Mouse (Mus musculus) B cell, adult 2 months (primary cell): Measurements from ENCODE around the gene Gucd1.
"Not testable (repeated sequence)": the region's sequence is repeated elsewhere in the genome, so short reads cannot be mapped to it uniquely, and the experiment has no call there.

Experiments
- DNase-seq, 2 experiments: peaks; one replicate each; pipeline ENCODE4 v3.0.0; 2022

Gucd1 gene

DNA sequence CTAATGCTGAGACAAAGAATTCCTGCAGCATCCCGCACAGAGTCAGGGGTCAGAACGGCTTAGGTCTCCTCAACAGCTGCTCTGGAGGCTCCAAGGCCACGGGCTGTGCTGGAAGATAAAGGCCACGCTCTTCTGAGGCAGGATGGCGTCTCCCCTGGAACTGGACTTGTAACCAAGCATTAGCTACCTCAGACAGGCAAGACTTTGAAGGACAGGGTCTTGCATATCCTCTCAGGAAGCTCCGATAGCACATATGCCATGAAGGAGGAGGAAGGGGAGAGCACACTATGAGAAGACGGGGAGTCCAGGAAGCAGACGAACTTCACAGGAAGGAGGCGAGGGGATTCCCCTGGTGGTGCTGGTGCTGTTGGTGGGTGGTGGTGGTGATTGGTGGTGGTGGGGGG, 163.9 kb downstream of the Gucd1 start:
- not testable (repeated sequence) for DNase-seq

DNA sequence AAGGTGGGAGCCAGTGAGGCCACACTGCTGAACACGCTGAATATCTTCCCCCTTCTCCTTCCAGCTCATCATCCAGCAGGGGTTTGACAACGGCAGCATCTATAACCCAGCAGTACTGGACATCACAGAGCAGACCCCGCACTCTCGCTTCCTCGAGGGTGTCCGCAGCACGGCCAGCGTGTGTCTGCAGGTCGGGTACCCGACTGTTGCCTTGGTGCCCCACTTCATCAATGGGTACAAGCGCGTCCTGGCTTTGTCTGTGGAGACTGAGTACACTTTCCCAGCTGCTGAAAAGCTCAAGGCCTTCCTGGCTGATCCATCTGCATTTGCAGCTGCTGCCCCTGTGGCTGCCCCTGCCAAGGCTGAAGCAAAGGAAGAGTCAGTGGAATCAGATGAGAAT, 165.2 kb downstream of the Gucd1 start:
- no peak for DNase-seq

DNA sequence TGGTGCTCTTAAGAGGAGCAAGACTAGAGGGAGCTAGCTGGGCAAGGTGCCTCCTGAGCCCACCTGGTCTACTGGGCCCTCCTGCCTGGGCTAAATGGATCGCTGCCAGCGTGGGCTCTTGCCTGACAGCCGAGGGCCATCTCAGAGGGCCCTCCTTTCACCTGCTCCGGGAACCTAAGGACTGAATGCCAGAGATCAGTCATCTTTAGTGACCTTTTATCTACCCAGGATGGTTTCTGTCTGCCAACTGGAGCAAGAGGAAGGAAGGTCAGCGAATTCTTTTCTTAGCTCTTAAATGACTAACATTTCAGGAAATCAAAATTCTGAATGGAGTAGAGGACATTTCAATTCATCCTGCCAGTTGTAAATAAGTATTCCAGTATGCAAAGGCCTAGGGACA, 167.2 kb downstream of the Gucd1 start:
- DNase-seq: no peak

DNA sequence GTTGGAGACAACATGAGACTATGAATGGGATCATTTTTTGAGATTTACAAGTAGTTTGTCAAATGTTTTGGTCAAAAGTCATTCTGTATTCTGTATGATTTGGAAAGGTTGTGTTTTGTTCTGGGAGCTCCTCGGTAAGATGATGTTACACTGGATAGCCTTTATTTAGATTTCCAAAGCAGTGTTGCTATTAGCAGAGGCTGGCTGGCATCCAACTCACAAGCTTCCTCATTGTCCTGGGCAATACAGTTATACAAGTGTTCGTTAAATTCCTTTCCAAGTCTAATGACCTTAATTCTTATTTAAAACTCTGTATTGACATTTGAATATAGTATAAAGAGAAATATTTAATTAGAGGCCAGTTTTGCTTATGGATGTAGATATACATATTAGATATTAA, 172.5 kb downstream of the Gucd1 start:
- no peak for DNase-seq

DNA sequence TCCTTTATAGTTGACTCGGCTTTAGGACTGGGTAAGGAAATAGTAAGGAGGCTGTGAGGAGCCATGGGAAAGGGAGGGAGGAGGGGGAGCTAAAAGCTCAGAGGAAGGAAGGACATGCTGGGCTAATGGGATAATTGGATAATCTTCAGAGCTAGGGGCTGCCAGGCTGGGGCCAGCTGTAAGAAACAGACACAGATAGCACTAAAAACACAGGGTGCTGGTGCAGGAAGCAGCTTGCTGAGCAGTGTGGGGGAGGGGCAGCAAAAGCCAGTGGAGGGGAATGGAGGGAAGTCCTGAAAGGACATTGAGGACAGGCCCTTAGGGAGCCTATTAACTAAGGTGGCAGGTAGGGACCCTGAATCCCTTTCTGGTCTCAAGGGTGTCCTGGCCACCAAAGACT, 173.2 kb downstream of the Gucd1 start:
- DNase-seq: not testable (repeated sequence)

DNA sequence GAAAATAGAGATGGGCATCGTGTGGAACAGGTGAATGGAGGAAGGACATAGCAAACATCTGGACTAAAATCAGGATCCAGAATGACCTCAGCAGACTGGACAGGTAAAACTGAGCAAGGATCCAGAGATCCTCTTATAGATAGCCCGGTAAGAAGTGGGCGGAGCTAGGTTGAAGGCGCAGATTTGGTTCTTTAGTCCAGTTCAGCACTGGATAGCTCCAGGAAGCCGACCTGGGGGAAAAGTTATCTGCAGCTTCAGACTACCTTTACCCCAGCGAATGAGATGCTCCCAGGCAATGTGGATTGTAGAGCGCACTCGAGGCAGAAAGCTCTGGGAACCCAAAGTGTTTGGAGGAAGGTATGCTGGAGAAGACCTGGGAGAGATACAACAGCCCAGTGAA, 175.8 kb downstream of the Gucd1 start:
- no peak for DNase-seq

DNA sequence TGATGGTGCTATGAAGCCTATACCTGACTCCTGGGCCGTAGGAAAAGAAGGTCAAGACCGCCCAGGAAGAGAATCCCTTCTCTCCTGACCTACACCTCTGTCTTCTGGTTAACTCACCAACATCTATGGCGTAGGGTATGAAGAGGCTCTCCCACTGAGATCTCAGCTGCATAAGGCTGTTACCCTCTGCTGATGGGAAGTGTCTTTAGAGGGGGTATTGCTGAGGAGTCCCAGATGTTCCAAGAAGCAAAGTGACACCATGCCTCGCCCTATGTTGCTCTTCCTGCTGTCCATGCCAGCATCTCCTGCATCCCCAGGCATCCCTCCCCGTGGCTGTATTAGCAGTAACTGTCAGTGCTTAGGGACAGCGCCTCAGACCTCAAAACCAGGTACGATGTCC, 178.4 kb downstream of the Gucd1 start:
- DNase-seq: no peak

DNA sequence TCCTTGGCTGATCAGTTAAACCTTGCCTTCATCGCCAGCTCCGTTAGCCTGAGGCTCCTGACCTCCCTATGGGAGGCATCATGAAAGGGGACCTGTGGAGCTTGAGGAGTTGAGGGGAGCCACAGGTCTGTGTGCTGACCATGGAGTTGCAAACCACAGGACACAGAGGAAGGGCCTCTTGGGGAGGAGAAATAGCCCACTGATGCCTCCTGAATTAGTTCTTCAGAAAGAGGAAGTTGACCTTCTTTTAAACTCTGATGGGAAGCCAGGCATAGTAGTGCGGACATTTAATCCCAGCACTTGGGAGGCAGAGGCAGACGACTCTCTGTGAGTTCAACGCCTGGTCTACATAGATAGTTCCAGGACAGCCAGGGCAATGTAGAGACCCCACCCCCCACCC, 178.9 kb downstream of the Gucd1 start:
- no peak for DNase-seq

DNA sequence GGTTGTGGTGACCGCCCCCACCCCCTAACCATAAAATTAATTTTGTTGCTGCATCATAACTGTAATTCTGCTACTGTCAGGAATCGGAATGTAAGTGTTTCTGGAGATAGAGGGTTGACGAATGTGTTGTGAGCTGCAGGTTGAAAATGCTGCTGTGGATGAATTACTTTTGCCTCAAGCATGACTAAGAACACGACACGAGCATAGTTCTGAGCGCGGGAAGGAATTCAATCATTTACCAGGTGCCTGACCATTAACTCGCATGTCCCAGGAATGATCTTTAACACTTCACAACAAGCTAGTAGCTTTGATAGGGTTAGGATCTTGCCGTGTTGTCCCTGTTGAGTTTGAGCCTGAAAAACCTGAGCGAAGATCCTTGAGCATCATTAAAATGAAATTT, 180.5 kb downstream of the Gucd1 start:
- no peak for DNase-seq

DNA sequence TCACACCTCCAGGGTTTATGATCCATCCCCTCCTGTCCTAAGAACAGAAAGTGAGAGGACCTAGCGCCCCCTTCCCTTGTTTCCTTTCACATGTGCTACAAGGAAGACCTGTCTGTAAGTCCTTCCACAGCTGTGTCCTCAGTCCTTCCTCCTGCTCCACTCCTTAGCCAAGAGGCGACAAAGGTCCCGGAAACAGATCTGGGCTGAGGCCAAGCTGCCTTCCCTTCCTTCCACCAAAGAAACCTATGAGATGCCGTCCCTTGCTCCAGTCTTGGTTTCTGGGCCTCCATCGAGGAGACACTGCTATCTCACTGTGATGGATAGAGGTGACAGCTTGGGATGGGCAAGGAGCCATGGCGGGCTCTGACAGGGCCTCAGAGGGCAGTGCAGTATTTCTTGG, 182.7 kb downstream of the Gucd1 start:
- DNase-seq: no peak

DNA sequence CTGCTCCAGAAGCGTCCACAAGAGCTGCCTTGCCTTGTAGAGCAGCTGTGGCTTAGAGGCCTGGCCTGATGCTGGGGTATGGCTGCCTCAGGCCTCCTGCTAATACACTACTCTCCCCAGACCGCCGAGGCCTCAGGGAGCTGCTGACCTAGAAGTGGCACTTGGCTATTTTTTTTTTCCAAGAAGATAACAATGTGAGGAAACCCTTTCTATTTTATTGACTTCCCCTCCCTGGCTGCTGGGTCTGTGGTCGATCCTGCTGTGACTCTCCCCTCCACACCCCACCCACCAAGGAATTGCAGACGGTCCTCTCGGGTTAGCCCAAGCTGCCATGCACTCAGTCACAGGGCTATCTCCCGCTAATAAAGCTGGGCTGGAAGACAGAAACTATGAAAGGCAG, 183.6 kb downstream of the Gucd1 start:
- no peak for DNase-seq

DNA sequence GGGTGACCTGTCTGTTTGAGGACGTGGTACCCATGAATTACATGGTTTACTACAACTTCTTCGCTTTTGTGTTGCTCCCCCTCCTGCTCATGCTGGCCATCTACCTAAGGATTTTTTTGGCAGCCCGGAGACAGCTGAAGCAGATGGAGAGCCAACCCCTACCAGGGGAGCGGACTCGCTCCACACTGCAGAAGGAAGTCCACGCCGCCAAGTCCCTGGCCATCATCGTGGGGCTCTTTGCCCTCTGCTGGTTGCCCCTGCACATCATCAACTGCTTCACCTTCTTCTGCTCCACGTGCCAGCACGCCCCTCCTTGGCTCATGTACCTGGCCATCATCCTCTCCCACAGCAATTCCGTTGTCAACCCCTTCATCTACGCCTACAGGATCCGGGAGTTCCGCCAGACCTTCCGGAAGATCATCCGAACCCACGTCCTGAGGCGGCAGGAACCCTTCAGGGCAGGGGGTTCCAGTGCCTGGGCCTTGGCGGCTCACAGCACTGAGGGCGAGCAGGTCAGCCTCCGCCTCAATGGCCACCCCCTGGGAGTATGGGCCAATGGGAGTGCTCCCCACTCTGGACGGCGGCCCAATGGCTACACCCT, 184.5 kb downstream of the Gucd1 start:
- no peak for DNase-seq

DNA sequence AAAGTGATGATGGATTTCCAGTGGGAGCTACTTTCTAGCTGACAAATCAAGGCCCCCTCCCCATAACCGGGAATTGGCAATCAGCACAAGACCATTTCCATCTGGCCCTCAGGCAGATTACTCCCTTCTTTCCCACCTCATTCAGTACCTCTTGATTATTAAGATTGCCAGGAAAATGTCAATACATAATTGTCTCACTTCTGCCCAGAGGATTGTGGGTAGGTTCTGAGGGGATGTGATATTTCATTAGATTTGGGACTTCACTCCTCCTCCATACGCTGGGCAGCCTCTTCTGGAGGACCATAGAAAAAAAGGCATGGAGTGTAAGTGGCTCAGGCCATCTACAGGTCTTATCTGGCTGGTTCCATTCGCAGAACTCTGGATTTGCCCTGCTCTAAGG, 185.5 kb downstream of the Gucd1 start:
- no peak for DNase-seq

DNA sequence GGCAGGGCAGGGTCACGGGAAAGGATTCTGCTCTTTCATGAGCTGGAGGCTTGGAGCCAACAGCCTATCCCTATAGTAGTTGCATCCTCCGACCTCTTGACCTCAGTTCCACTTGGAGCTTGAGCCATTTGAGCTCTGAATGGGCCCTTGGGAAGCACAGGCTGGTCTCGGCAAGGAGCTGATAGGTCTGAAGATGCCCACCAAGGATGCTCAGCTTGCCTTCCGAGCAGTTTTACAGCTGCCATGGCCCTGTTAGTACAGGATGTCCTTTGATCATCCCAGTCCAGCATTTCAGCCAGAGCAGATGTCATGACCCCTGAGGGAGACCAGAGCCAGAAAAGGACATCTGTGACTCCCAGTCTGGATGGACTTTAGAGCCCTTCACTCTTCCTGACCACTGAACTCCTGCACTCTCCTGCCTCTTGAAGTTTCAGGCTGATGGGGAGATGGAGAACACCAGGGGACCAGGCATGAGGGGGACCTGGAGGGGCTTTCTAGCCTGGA, 189.5 kb downstream of the Gucd1 start:
- DNase-seq: no peak

DNA sequence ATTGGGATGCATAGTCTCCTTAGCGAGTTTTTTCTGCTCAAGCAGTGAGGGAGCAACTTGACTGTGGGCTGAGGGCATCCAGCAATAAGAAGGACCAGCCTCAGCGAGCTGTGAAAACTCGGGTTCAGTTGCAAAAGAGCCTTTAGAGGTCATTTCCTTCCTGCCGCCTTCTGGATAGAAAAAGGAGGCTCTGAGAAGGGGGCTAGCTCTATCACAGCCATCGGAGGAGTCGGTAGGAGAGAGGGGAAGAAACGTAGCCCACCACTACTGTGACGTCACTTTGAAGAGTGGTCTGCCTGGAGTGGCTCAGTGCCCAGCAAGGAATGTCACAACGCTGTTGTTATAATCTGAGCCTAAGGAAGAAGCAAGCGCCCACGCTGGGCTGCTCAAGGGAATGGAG, 190.7 kb downstream of the Gucd1 start:
- DNase-seq: no peak

DNA sequence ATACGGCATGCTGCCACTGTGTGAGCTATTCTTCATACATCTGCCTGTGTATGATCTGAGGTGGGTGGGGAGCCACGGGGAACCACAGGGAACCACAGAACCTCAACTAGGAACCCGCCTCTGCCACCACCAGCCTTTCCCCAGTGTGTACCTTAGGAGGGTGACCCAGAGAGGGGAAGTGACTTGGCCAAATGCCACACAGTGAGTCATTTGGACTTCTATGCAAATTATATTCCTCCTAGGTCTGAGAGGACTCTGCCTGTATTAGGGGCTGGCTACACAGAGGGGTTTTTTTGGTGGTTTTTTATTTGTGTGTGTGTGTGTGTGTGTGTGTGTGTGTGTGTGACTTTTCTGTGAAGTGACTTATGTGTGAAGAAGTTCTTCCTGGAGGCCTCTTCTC, 191.2 kb downstream of the Gucd1 start:
- peak; percentile 84 to 90 for DNase-seq

DNA sequence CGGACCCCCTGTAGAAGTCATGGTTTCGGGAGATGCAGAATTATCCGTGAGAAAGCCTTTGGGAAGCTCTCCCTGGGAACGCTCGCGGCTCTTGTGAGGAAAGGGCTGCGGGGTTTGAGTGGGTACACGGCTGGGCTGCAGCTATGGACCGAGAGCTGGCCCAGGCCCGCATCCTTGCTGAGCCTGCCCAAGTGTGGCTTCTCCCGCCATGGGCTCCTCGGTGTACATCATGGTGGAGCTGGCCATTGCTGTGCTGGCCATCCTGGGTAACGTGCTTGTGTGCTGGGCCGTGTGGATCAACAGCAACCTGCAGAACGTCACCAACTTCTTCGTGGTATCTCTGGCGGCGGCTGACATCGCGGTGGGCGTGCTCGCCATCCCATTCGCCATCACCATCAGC, 192.0 kb downstream of the Gucd1 start:
- no peak for DNase-seq

DNA sequence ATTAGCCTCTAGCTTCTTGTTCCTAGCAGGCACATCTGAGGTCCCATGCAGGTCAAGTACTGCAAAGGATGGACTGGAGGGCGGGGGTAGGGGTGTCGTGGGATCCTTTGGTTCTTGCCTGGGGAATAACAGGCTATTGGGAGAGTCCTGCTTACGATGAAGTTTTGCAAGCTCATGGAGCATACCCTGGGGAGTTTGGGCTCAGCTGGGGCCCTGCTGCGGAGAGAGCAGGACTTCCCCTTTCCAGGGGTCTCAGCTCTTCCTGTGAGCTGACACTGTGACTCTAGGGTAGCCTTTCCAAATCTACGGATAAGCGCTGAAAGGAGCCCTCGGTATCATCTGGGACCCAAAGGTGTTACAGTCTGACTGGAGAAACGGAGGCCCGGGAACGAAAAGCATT, 193.4 kb downstream of the Gucd1 start:
- peak in 1 of 2 experiments; percentile 39 for DNase-seq

DNA sequence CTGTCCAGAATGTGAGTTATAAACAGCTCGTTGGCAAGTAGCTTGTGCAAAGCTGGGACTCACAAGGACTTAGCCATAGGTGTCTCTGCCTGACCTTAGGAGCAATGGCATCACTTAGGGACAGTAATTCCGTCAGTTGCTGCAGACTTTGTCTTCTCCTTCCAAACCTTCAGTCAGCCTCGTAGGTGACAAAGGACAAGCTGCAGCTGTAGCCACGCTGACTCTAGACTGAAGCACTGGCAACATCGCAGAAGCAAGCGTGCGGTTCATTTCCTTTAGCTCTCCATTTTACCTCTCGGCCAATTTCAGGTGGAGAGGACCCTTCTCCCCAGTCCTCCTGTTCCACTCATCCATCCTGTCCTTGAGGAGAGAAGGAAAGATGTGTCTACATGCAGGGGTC, 193.8 kb downstream of the Gucd1 start:
- no peak for DNase-seq

DNA sequence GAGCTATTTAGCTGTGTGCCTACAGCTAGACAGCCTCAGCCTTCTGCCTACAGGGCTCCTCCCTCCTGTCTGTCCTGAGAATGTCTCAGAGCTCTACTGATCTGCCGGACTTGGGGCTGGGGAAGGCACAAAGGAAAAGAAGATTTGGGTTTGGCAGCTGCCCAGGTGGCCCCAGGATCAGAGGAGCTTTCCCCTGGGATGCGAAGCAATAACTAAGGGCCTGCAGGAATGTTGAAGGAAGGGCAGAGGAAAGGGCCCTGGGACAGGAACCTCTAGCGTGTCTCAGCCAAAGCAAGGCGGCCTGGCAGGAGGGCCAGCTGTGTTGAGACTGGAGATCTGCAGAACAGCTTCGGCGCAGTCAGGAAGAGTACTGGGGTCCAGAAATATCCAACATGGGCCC, 194.8 kb downstream of the Gucd1 start:
- no peak for DNase-seq

DNA sequence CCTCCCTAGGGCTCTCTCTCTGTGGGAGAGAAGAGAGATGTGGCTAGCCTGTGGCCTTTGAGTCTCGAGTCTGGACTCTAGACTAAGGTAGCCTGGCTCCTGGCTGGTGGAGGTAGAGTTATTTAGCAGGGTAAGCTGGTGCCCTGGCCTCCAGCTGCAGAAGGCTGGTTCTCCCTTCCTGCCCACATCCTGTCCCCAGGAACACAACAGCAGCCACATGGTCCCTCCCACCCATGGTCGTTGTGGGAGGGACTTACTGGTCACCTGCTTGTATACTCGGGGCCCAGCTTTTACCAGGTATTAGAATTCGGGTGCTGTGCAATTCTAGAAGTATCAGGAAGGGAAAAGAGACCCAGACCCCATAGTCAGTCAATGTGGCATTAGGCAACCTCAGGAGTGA, 197.5 kb downstream of the Gucd1 start:
- peak; percentile 54 to 56 for DNase-seq

DNA sequence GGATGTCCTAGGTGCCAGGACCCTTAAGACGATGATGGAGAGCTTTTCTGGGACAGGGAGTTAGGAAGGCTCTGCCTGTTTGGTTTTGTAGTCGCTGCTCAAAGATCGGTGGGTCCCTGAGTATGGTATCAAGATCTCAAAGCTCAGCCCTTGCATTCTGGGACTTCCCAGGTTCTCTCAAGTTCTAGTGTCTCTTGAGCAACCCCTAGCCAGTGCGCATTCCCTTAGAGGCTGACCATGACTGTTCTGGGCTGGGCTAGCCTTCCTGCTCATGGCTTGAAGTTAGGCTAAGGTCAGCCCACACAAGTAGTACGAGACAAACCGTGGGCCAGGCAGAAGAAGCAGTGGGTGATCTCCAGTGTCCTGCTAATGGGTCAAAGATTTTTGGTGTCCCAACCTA, 199.6 kb downstream of the Gucd1 start:
- no peak for DNase-seq

DNA sequence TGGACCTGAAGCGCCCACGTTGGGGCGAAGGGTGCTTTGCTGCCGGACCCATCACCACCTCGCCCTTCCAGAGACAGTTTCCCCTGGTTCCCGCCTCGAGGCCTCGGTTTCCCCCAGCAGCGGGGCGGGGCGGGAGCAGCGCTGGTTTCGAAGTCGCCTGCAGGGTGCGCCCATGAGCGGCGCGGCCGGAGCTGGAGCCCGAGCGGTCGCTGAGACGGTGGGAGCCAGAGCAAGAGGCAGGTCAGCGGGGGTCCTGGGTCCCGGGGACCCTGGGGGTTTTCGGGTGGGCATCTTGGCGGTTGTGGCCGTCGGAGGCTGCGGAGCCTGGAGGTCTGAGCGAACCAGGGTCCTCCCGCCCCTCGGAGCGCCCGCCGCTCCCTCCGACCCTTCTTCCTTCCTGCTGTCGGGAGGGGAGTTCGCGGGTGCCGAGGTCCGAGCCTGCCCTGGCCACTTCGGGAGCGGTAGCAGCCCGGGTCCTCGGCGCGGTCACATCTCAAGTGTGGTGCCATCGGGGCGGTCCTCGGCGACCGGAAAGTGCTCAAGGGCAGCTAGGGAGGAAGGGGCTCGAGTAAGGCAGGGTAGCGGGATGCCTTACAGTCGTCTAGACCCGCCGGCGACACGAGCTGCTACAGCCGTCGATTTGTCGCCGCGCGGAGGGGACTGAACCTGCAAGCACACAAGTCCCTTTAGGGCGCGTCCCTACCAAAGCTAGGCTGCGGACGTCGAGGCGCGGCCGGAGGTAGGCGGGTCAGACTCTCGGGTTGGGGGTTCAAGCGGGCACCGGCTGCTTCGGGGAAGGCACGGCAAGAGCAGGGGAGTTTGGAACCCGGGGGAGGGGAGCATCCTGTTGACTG, 200.6 kb downstream of the Gucd1 start:
- DNase-seq: peak; percentile 84 to 86

DNA sequence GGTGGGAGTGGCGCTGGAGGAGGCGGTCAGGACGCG, 201.1 kb downstream of the Gucd1 start, which contains the start of gene Adora2a:
Gene Adora2a (plus strand): TSS at position 6 of the 36 bp plus-strand sequence.
- DNase-seq: no peak

DNA sequence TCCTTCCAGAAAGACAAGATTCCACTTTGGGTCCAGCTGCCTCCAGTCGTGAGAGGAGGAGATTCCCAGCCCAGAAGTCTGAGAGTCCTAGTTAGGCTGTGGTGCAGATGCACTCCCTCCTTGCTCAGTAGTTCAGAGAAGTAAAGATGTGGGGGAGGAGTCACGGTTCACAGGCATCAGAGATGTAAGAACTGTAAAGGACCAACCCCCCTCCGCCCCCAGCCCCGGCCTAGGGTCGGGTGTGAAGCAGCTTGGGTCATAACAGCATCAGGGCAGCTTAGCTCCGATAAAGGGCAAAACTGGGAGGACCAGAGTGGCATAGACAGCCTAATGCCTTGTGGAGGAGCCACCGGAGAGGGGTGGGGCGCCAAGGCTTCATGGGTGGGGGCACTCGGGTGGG, 201.3 kb downstream of the Gucd1 start:
- DNase-seq: peak; percentile 48 to 50
